Mouse (Mus musculus): ENCODE data around the gene St8sia1. TPM values are rescaled to one million over a fixed set of nuclear protein-coding genes. Genes with fewer than 3 reads are reported as not detected.
"Not testable (repeated sequence)": the region's sequence is repeated elsewhere in the genome, so short reads cannot be mapped to it uniquely, and the experiment has no call there.

The St8sia1 gene
- total RNA-seq (2021), result 10 to 100 TPM; 28.4 to 28.6 TPM

- intact Hi-C loops (cut with DNase I), result loop anchor here (1.0 to 10.0 kb wide), 4 partner anchors 37 to 439 kb away; no protein-coding TSS in a partner anchor
- DNase-seq (ENCODE audit: low spot score in 2 of 2), result peak; percentile 71 to 82
These were observed at the start of gene St8sia1 for GRCm38 (mm10) chr6:142964076-142964530. St8sia1 (minus strand) TSS chr6:142964452.

GRCm38 (mm10) chr6:143012513-143013215 lies 48.4 kb upstream of the St8sia1 start:
- intact Hi-C loops (cut with DNase I), result no loop called here
- no peak for DNase-seq (ENCODE audit: low spot score in 2 of 2)

- DNase-seq (ENCODE audit: low spot score in 2 of 2), result no peak
- intact Hi-C loops (cut with DNase I), result no loop called here
These were observed 44.6 kb upstream of the St8sia1 start for GRCm38 (mm10) chr6:143008865-143009264.

- intact Hi-C loops (cut with DNase I); DNase-seq (ENCODE audit: low spot score in 2 of 2): not testable (repeated sequence)
These were observed 41.0 kb upstream of the St8sia1 start for GRCm38 (mm10) chr6:143005209-143005608.

- intact Hi-C loops (cut with DNase I), result no loop called here
- no peak for DNase-seq (ENCODE audit: low spot score in 2 of 2)
These were observed 40.5 kb upstream of the St8sia1 start for GRCm38 (mm10) chr6:143004801-143005200.

- DNase-seq (ENCODE audit: low spot score in 2 of 2), result no peak
- intact Hi-C loops (cut with DNase I), result no loop called here
These were observed 34.2 kb upstream of the St8sia1 start for GRCm38 (mm10) chr6:142998221-142998999.

- intact Hi-C loops (cut with DNase I), result no loop called here
- DNase-seq (ENCODE audit: low spot score in 2 of 2), result no peak
These were observed 32.6 kb upstream of the St8sia1 start for GRCm38 (mm10) chr6:142996887-142997286.

- intact Hi-C loops (cut with DNase I), result no loop called here
These were observed 31.3 kb upstream of the St8sia1 start for GRCm38 (mm10) chr6:142995567-142995966.

GRCm38 (mm10) chr6:142994821-142995220 lies 30.6 kb upstream of the St8sia1 start:
- no peak for DNase-seq (ENCODE audit: low spot score in 2 of 2)
- intact Hi-C loops (cut with DNase I), result no loop called here

More at GRCm38 (mm10) chr6:142995567-142995966, 31.3 kb upstream of the St8sia1 start:
- DNase-seq (ENCODE audit: low spot score in 2 of 2), result no peak

GRCm38 (mm10) chr6:142993705-142994698 lies 29.8 kb upstream of the St8sia1 start:
- intact Hi-C loops (cut with DNase I), result no loop called here
- DNase-seq (ENCODE audit: low spot score in 2 of 2), result no peak

GRCm38 (mm10) chr6:142992971-142993370 lies 28.7 kb upstream of the St8sia1 start:
- no peak for DNase-seq (ENCODE audit: low spot score in 2 of 2)
- intact Hi-C loops (cut with DNase I), result no loop called here

- intact Hi-C loops (cut with DNase I), result no loop called here
- no peak for DNase-seq (ENCODE audit: low spot score in 2 of 2)
These were observed 27.8 kb upstream of the St8sia1 start for GRCm38 (mm10) chr6:142992099-142992498.

- intact Hi-C loops (cut with DNase I), result no loop called here
- no peak for DNase-seq (ENCODE audit: low spot score in 2 of 2)
These were observed 27.3 kb upstream of the St8sia1 start for GRCm38 (mm10) chr6:142991391-142992059.

- DNase-seq (ENCODE audit: low spot score in 2 of 2), result no peak
- intact Hi-C loops (cut with DNase I), result no loop called here
These were observed 26.3 kb upstream of the St8sia1 start for GRCm38 (mm10) chr6:142990516-142990915.

GRCm38 (mm10) chr6:142989495-142989894 lies 25.2 kb upstream of the St8sia1 start:
- intact Hi-C loops (cut with DNase I), result no loop called here

GRCm38 (mm10) chr6:142988753-142989152 lies 24.5 kb upstream of the St8sia1 start:
- intact Hi-C loops (cut with DNase I), result no loop called here
- DNase-seq (ENCODE audit: low spot score in 2 of 2), result peak; percentile 17 to 41

More at GRCm38 (mm10) chr6:142989495-142989894, 25.2 kb upstream of the St8sia1 start:
- DNase-seq (ENCODE audit: low spot score in 2 of 2), result no peak

- intact Hi-C loops (cut with DNase I), result no loop called here
- DNase-seq (ENCODE audit: low spot score in 2 of 2), result no peak
These were observed 24.0 kb upstream of the St8sia1 start for GRCm38 (mm10) chr6:142988231-142988630.

GRCm38 (mm10) chr6:142987616-142988015 lies 23.4 kb upstream of the St8sia1 start:
- intact Hi-C loops (cut with DNase I), result no loop called here
- no peak for DNase-seq (ENCODE audit: low spot score in 2 of 2)

- intact Hi-C loops (cut with DNase I); DNase-seq (ENCODE audit: low spot score in 2 of 2): not testable (repeated sequence)
These were observed 22.5 kb upstream of the St8sia1 start for GRCm38 (mm10) chr6:142986706-142987105.
